Mouse (Mus musculus): ENCODE results near the gene Elmo2.

Elmo2 gene

DNA sequence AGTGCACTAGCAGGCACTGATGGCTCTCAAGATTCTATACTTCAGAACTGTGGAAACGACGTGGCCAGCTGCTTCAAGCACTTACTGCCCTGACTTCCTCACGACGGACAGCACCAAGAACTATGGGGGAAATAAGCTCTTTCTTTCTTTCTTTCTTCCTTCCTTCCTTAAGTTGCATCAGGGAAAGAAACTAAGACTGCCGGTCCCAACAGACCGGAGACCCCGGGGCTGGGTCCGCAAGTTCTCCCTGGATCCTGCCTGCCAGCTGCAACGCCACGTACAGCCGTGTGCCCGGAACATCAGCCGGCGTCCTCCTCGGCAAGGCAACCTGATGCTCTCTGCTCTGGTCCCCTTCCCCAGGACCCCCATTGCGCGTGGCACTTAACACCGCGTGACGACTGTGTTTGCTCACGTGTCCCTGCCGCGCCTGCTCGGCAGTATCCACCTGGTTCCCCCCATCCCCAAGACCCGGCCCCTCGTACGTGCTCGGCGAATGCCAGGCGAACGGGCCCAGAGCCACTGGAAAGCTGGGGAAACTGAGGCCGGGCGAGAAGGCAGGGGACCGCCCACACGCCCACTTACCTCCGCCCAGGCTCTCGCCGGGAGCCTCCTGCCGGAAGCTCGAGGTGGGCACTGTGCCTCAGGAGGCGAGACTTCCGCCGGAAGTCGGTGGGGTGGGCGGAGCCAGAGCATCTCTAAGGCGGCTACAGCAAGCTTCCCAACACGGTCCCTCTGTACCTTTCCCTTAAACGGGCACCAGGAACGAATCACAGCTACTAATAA, 38.9 kb downstream of the Elmo2 start, which contains the start of gene Slc35c2:
Gene Slc35c2, minus strand, starts transcription at position 668 of the 783 bp plus-strand sequence.
- DNase-seq = peak; percentile 94

DNA sequence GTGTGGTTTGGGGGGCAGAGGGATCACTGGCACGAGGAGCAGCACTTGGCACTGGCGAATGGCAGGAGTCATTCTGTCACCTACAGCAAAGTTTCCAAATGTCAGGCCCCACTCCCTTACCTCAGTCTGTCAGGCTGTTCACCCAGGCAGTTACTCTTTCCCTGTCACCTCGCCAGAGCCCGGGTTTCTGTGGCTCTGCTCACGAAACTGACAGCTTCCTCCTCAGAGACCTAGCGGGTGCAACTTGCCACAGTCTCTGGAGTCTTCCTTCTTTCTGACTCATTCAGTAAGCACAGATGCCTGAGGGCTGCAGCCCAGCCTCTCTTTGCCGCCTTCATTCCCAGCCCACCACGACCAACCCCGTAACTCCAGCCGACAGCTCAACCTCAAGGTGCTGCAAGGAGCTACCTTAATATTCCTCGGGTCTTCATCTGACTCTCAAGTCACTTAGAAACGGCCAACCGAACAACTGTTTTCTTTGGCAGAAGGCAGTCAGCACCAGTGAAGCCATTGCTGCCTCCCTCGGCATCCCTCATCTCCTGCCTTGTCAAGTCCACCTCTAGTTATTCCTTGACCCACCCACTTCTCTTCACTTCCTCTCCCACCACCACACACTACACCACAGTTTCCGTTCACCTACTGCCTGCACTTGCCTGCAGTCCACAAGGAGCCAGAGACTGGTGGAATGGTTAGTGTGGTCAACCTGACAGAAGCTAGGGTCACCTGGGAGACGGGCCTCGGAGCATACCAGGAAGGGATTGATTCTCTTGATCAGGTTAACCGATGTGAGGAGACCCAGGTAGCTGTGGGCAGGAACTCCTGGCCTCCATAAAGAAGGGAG, 39.7 kb downstream of the Elmo2 start:
- peak; percentile 58 for DNase-seq

DNA sequence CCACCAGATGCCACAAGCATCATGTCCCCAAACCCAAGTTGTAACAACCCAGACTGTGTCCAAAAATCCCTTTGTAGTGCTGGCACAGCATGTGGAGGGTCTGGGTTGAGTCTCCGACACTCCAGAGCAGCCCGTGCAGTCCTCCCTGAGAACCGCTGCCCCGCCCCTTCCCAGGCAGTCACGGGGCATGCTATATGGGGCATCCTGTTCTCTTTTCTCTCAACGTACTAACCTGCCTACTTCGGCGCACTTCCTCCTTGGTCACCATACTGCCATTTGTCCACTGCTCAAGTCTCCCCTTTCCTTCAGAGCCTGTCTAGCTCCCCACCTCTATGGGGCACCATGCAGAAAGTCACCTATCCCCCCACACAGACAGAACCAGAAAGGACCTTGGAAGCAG, 40.7 kb downstream of the Elmo2 start:
- peak; percentile 59 for DNase-seq

DNA sequence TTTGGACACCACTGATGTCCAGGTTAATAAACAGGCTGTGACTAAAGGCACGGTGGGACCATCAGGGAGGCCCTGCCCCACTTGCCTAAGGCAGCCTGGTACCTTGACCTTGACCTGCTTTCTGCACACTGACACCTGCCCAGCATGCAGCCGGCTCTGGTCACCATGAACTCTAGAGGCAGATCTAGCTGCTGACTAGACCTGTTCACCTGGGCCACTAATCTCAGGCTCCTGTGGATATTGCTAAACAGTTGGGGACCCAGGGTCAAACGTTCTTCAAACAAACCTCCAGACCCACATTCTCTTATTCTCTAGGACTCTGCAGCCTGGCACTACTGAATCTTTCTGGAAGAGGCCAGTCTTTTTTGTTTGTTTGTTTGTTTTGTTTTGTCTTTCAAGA, 41.2 kb downstream of the Elmo2 start:
- DNase-seq = no peak

DNA sequence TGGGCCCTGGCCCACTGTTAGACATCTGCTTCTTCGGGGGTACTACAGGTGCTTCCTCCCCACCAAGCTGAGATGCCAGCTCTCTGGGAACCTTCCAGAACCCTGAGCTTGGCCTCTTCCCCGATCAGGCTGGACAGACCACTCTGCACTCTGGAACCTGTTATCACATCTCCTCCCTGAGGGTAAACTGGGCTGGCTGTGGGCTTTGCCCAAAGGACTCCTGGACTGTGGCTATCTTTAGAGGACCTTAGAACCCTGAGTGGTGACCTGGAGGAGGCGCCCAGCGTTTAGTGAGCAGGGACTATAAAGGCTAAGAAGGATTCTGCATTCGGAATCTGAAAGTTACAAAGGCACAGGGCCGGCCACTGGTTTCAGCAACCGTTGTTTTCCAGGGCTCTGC, 41.9 kb downstream of the Elmo2 start:
- no peak for DNase-seq

DNA sequence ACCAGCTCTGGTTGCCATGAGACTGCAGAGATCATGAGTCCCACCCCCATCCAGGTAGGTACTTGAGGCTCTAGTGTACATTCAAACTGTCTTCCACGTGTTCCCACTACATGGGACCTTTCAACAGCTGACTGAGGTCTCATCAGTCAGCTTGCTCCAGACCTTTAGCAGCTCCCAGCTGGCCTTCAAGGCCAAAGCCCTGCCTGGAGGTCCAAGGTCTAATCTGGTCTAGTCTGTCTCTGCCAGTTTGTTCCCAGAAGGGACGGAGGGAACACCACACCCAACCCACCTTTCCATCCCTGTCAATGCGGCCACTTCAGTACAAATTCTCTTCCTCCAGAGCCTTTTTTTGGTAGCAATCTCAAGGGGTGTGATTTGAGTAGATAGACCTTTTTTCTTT, 42.6 kb downstream of the Elmo2 start:
- no peak for DNase-seq

DNA sequence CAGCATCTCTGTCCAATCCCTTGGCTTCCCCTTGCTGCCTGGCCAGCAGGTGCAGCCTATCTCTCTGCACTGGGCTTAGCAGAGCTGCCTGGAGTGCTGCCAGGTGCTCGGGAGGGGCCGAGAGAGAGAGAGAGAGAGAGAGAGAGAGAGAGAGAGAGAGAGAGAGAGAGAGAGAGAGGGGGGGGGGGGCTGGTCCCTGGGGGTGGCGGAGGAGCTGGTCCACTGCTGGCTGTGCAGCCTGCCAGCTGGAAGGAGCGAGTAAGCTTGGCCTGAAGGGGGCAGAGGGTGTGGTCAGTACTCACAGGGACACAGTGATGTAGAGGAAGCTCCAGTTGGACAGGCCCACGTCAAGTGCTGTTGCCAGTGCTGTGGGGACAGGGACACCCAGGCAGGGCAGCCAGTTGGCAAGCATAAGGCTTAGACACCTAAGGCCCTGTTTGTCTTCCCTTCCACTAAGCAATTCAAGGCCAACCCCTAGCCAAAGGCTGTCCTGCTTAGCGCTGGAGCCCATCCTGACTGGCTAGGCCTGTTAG, 44.4 kb downstream of the Elmo2 start:
- peak; percentile 16 for DNase-seq

DNA sequence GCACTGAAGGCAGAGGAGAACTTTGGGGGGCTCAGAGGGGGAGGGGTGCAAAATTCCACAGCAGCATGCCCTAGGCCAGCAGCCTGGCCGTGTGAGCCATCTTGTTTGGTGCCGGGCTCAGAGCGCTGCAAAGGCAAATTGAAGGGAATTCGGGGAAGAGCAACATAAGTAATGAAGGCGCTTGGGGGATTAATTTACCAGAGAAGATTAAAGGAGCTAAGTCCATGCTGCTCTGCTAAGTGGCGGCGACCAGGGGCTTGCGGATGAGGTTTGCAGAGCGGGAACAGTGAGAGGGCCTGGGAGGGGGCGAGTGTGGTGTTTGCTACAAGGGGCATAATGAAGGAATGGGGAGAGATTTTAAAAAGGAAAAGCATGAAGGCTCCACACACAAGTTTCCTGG, 46.9 kb downstream of the Elmo2 start:
- no peak for DNase-seq

DNA sequence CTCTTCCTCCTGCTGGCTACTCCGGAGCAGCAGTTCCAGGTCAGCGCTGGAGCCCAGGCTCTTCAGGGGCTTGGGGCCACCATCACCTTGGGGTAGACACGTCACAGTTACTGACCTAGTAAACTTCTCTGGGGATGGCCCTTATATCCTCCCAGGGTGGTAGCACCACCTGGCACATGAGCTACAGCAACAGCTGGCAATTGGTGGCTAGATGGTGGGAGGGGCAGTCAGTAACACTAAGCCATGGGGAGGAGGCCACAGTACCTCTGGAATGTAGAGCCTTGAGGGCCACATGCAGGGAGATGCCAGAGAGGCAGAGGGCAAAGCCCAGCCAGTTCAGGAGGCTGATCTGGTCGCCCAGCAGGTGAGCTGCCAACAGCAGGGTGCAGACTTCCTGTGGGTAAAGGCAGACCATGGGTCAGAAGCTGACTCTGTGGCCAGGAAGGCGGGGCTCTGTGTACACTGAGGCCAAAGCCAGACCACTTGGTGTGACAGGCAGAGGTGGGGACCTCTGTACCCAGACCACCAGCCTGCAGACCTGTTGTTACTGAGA, 49.0 kb downstream of the Elmo2 start:
- no peak for DNase-seq

DNA sequence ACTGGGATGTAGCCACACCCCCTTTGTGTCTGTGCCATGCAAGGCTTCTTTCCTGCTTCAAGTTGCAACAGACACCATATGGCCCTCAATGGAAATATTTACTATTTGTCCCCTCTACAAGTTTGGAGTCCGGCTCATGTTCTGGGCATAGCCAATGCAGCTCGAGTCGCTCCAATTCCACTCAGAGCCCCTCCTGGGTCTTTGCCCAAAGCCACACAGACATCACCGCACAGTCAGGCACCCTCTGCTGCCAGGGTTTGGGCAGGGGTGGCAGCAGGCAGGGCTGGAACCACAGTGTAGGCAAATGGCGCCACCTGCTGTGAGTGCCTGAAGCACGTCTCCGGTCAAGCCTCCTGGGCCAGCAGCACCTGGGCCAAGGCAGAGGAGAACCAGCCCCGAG, 50.5 kb downstream of the Elmo2 start:
- peak; percentile 74 for DNase-seq

DNA sequence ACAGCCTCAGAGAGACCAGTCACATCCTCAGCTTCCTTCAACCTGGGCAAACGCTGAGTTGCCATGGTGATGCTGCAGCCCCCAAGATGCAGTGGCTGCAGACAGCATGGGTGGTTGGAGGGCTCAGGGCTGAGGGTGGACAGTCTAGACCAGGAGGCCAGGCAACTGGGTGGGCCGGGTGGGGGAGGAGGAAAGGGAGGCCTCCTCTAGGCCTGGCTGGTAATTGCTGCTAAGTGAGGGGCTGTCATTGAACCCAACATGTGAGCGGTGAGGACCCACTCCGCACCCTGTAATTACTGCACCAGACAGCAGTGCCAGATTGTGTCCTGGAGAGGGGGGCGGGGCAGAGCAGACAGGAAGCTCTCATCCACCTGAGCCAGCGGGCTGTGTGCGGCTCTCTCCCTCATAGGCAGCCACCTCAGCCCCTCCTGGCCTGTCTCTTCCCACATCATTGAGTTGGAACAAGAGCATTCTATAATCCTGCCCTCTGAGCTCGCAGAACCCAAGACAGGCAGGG, 51.1 kb downstream of the Elmo2 start:
- peak; percentile 8 for DNase-seq

DNA sequence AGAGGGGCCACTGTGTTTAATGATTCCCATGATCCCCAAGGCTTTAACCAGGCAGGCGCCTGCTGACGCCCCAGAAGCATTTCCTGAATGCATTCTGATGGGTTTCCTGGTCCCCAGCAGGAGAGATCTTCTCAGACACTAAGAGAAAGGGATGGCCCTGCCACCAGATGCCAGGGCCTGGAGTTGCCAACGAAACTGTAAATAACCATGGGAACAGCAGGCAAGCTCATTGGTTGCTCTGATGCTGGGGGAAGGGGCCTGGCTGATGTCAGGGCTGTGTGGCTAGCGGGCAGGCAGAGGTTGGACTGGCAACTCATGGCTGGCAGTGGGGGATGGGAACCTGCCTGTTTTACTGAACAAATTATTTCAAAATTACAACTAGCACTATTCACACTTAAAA, 52.7 kb downstream of the Elmo2 start:
- DNase-seq = no peak

DNA sequence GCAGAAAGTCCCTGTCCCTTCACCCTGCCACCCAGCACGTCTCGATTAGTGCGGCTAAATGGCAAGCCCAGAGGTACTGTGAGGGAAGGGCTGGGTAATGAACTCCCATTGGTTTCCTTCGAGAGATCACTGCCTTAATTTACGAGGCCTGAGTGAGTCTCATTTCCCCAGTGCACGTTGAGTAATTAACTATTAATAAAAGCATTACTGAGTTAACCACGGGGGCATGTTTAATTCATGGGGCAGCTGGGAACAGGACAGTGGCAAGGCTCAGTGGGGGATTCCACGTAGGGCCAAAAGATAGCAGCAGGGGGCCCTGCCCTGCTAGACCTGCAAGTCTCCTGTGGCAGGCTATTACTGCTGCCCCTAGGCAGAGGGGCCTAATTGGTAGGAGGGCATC, 55.0 kb downstream of the Elmo2 start:
- DNase-seq = no peak

DNA sequence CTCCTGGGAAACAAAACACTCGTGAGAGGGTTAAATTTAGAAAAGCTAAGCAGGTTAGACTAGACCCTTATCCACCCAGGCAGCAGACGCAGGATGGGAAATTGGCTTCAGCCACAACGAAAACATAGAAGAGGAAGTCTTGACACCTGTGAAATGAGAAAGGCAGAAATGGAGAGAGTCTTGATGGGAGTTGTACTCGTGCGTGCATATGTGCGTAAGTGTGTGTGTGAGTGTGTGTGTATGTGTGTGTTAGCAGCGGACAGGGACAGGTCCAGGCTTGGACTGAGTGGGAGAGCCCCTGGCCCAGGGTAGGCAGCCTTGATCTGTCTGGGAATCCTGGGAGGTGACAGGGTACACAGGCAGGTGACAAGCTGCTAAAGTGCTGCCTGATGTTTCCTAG, 55.4 kb downstream of the Elmo2 start:
- DNase-seq = no peak

DNA sequence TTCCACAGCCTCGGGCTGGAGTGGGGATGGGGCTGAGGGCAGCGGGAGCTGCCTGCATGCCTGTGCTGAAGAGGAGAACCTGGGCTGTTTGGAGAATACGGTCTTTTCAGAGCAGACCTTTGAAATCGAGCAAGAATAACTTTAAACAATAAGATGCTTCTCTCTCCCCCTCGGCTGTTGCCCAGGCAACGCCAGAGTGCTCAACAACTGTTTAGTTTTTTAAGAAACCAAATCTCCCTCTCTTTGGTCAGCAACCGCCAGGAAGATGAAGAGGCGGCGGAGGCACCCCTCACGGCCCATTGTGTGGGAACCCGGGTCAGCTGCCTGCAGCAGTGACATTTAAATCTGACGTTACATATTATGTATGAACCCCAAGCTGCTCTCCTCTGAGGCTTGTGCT, 59.5 kb downstream of the Elmo2 start:
- no peak for DNase-seq

DNA sequence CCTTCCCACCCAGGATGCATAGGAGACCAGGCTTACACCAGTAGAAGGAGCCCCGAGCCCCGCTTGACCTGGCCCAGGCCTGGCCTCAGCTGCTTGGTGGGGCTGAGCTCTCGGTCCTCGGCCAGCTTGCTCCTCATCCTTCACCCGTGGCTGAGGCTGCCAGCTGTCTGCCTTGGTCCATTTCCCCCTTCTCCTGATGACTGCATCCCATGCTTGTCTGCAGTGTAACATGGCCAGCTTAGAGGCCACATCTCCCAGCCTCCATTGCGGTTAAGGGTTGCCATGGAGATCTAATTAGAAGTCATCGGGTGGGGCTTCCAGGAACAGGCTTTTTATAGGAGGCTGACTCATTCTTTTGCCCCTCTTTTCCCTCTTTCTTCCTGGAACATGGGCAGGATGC, 62.4 kb downstream of the Elmo2 start:
- no peak for DNase-seq

DNA sequence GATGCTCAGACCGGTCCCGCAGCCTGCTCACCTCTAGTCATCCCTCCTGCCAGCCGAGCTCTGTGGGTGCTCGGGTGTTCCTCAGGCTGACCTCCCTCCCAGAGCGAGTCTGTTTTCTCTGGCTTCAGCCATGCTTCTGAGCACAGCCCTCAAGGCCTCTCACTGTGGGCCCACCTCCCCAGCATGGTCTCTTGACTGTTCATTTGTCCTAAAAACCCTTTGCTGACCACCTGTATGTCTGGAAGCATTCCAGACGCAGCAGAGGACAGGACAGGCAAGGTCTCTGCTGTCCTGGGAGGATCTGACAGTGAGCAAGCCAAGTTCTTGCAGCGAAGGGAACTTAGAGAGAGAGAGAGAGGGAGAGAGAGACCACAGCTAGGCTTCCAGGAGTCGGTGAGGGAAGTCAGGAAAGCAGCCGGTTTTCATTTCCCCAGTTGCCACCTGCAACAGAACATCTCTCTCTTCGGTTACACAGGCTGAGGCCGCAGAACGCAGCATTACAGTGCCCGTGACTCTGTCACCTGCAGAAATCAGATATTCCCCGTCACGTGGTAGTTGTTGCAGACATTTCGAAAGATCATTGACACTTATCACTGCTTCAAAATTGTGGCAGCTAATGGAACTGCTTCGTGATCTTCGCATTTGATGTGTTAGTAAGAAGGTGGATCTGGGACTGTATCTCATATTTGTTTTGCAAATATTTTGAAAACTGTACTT, 63.8 kb downstream of the Elmo2 start:
- DNase-seq = no peak

DNA sequence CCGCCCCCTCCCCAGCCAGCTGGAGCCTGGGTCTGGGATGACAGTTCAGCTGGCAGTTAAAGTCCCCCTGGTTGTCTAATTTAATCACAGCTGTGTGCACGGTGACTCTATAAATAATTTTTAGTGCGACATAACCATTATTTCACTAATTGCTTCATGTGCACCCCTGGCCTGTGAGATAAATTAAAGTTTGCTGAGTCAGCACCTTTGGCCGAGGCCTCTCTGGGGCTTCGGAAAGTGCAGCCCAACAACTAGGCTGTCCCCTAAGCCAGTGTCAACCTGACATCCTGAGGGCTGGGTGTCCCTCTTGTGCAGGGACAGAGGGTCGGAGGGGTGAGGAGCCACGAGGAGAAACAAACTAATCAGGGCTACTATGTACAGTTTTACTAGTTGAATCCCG, 66.4 kb downstream of the Elmo2 start:
- no peak for DNase-seq

DNA sequence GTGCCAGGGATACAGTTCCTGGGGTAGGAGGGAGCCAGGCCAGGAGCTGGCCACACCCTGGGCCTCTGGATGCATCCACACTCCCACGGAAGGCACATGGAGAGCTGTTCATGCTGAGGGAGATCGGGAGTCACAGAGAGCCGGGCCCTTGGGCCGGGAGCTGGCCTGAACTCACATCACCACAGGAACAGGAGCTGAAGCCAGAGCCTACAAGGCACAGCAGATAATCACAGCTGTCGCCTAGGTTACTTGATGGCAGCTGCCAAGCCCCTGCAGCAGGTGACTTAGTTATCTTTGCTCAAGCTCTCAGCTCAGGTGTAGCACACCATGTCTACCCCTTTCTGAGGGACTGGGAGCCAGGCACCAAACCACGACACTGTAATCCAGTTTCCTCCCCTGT, 68.0 kb downstream of the Elmo2 start:
- DNase-seq = no peak

DNA sequence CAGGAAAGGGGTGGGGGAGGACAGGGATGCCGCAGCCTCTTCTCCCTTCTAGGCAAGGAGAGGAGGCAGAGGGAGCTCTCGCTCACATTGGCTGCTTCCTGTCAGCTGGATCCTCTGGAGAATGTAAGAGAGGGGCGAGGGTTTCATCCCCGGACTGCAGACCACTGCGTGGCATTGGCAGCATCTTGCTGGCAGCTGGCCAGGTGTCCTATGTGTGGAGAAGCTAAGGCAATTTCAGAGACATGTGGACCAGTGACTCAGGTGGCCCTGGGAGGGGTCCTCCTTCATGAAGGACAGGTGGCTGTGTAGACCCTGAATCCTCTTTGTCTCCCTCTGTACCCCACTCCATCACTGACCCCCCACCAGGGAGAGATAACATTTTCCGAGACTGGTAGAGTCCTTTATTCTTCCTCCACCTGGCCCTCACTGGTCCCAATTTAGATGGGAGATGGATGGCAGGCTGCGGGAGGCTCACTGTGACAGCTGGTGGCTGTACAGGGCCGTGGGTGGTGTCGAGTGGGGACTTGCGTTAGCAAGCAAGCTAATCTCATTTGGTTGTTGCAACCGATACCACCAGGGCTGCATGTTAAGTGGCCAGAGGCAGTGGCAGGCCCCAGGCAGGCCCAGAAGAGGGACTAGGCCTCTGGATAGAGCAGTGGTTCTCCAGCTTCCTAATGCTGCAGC, 69.0 kb downstream of the Elmo2 start:
- no peak for DNase-seq

DNA sequence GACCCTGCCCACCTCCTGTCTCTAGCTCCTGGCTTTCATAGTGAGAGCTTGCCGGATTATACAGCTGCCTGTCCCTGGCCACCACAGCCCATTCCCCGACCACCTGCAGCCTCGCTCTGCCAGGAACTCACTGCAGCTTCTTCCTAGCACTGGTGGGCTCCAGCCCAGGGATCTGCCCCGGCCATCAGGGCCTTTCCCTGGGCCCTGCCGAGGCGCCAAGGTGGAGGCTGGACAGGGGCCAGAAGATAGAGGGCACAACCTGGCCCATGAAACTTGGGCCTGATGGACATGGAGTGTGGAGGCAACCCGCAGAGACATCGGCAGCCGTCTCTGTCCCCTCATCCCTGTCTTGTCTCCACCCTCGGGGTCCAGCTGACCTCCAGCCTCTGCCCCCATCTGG, 70.1 kb downstream of the Elmo2 start:
- DNase-seq = no peak

DNA sequence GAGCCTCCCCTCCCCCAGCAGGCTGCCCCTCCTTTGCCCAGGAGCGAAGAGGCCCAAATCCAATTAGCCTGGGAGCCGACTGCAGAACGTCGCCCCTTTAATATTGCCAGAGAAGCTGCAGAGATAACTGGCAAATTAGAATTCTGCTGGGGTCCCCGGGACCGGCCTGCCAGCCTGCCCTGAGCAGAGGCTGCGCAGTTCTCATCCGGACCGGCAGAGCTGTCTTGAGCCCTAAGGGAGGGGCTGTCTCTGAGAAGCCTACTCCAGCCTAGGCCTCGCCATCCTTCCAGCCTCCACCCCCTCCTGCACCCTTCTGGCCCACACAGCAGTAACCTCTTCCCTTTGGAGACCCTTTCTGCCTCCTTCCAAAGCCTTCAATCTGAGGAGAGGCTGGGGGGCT, 72.4 kb downstream of the Elmo2 start:
- no peak for DNase-seq

Measured in lung, postnatal 36 days (tissue).